Mouse (Mus musculus) B cell, adult 62 days (primary cell): ENCODE data around the gene Fasl. TPM values are rescaled to one million over a fixed set of nuclear protein-coding genes. Genes with fewer than 3 reads are reported as not detected.

Experiments
- total RNA-seq: library from RNA; stranded (reverse); gene quantifications from 4 replicates; pipeline ENCODE4 v1.2.4, GENCODE M21; 2023

Fasl gene
- 0.47 to 0.61 TPM (median 0.60 TPM) in 4 replicates for total RNA-seq

DNA sequence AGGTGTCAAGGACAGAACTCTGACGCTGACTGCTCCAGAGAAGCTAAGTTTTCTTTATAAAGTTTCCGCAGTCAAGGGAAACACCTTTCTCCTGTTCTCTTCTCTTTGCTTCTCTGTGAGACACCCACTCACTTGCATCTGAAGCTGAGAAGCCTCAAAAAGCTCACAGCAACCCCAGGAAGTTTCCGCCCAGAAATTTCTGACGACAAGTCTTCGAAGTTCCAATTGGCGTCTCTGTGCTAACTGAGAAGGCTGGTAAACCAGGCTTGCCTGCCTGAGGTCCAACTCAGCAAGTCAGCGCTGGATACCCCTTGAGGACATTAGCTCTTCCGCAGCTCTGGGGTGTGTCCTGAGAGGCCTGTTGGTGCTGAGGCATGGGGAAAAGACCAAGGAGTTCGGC is at the start of gene Fasl:
Gene Fasl, minus strand, starts transcription at position 157 of the 400 bp plus-strand sequence.

Other genes starting within 250 kb of the Fasl start
- 167 to 221 TPM (median 187 TPM) in 4 replicates for gene Suco, start 88.2 kb upstream of the Fasl start, total RNA-seq
- 11.6 to 16.8 TPM (median 13.4 TPM) in 4 replicates for gene Pigc, start 180.7 kb upstream of the Fasl start, total RNA-seq
- gene 4930558K02Rik, start 191.1 kb upstream of the Fasl start, total RNA-seq, result not detected in 4 replicates